Mouse (Mus musculus): ENCODE data around the gene Fam189a2.

Gene Fam189a2

GRCm38 (mm10) chr19:23925541-23925940, 105.3 kb downstream of the Fam189a2 start:
- DNase-seq (ENCODE audit: low spot score) = no peak

- DNase-seq (ENCODE audit: low spot score) = no peak
Measured at GRCm38 (mm10) chr19:23924791-23925190, 106.0 kb downstream of the Fam189a2 start.

DNA sequence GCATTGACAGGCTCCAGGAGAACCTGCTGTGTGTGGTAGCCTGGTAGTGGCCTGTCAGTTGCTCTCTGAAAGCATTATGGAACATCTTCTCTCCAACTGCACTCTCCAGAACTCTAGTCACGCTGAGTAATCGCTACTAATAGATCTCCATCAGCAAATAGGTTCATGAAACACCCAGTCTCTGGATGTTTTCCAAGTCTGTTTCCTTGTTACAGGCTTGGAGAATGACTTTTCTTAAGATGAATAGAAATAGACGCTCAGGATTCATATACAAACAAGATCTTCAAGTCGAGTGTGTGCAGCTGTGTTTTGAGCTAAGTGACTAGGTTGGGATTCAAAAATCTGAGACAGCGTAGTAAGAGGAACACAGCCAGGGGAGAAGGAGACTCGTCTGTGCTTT, 106.8 kb downstream of the Fam189a2 start:
- DNase-seq (ENCODE audit: low spot score) = no peak
